Mouse (Mus musculus) liver, embryonic 14.5 days (tissue): ENCODE data around the gene Tcf25. TPM values are rescaled to one million over a fixed set of nuclear protein-coding genes. Genes with fewer than 3 reads are reported as not detected.
"Not testable (repeated sequence)": the region's sequence is repeated elsewhere in the genome, so short reads cannot be mapped to it uniquely, and the experiment has no call there.

Experiments used
- ATAC-seq: fragments of 200-750 bp; cut with Nextera tagmentation; 2 replicates; pipeline ENCODE4 v1.8.0; 2017; ENCODE audit warnings: moderate number of reproducible peaks, mild to moderate bottlenecking, moderate library complexity; ENCODE audit not compliant: insufficient read depth
- DNase-seq, 3 experiments: peaks; one replicate each; pipeline ENCODE4 v3.0.0-alpha.2; 2012 to 2013; ENCODE audit warnings: low read depth in 3 of 3, low spot score in 3 of 3
- H3K27ac ChIP-seq: fragments of 300-500 bp; sonication (generic); 2 replicates; pipeline ENCODE4 v1.5.1; 2014; ENCODE audit warnings: moderate library complexity, mild to moderate bottlenecking, control low read depth, inconsistent platforms
- H3K27me3 ChIP-seq: fragments of 300-500 bp; sonication (generic); 2 replicates; pipeline ENCODE4 v1.6.1; 2014; ENCODE audit warnings: mild to moderate bottlenecking, low read length, moderate library complexity; ENCODE audit not compliant: control insufficient read depth, insufficient read depth
- H3K36me3 ChIP-seq: fragments of 300-500 bp; sonication (generic); replicated peaks from 2 replicates; pipeline ENCODE4 v1.6.1; 2014; ENCODE audit warnings: low read depth; ENCODE audit not compliant: control insufficient read depth, insufficient read depth
- H3K4me1 ChIP-seq, 2 experiments: fragments of 200-500 bp in 1 of 2; fragments of 300-500 bp in 1 of 2; sonication (generic) in 1 of 2; replicated peaks; 2 replicates each; pipeline ENCODE4 v1.6.1; 2012 to 2014; ENCODE audit warnings: antibody characterized with exemption in 1 of 2, inconsistent platforms in 1 of 2, low read length in 1 of 2; ENCODE audit not compliant: control insufficient read depth in 2 of 2, insufficient read depth in 2 of 2
- H3K4me2 ChIP-seq: fragments of 300-500 bp; sonication (generic); 2 replicates; pipeline ENCODE4 v1.6.1; 2014; ENCODE audit warnings: low read depth, mild to moderate bottlenecking, control low read depth, moderate library complexity
- H3K4me3 ChIP-seq, 2 experiments: fragments of 200-500 bp in 1 of 2; fragments of 300-500 bp in 1 of 2; sonication (generic) in 1 of 2; 2 replicates each; pipeline ENCODE4 v1.5.1; 2012 to 2014; ENCODE audit warnings: low read depth in 2 of 2, low read length in 2 of 2, mild to moderate bottlenecking in 2 of 2, control low read depth in 1 of 2, inconsistent platforms in 1 of 2, moderate library complexity in 1 of 2; ENCODE audit not compliant: insufficient read depth in 1 of 2
- H3K9ac ChIP-seq: fragments of 300-500 bp; sonication (generic); replicated peaks from 2 replicates; pipeline ENCODE4 v1.6.1; 2014; ENCODE audit warnings: mild to moderate bottlenecking, control low read depth, moderate library complexity
- H3K9me3 ChIP-seq: fragments of 300-500 bp; sonication (generic); 2 replicates; pipeline ENCODE4 v1.6.1; 2016; ENCODE audit warnings: low read length, mixed read lengths; ENCODE audit not compliant: control insufficient read depth
- CTCF ChIP-seq: IDR thresholded peaks from 2 replicates; pipeline ENCODE4 v1.5.1; 2016; ENCODE audit warnings: antibody characterized with exemption, low read depth, control low read depth
- EP300 ChIP-seq: IDR thresholded peaks from 2 replicates; pipeline ENCODE4 v1.6.1; 2016; ENCODE audit warnings: antibody characterized with exemption, low read depth
- WGBS: fragments of 180-500 bp; shearing (Covaris S2); extraction: QIAGEN DNeasy Blood & Tissue Kit; methylation state at CpG from one replicate; pipeline ENCODE4 v1.1.7; 2014; ENCODE audit not compliant: insufficient replicate concordance; 5-methylcytosine and 5-hydroxymethylcytosine counted together
- polyA plus RNA-seq, 2 experiments: library from polyadenylated mRNA; depleted of rRNA in 1 of 2; stranded (reverse) in 1 of 2; unstranded in 1 of 2; fragments of >200 nt; fragmentation: Nextera tagmentation in 1 of 2; extraction: Ambion mirVana in 1 of 2; gene quantifications; 2 replicates each; pipeline versions ENCODE4 v1.2.1 to v1.2.3; 2012 to 2014

Gene Tcf25
- polyA plus RNA-seq, 2 experiments: 45.6 to 53.1 TPM

- ATAC-seq (no peak), DNase-seq (no peak)
- peaks cover 28% of the 10 kb centered on the region for H3K9me3 ChIP-seq
- 86% methylated on average over 27 of the region's 27 CpGs for WGBS
- no peak overlapping the region for H3K27ac ChIP-seq
- H3K4me1 ChIP-seq: no peaks in the 10 kb centered on the region; a peak in 1 of 4 replicates
- no peak overlapping the region for H3K4me2 ChIP-seq
- TF ChIP-seq EP300: no peak
- H3K27me3 ChIP-seq: no peaks in the 10 kb centered on the region
- no peak overlapping the region for H3K4me3 ChIP-seq
- no peaks in the 10 kb centered on the region for H3K36me3 ChIP-seq
- no peak overlapping the region for H3K9ac ChIP-seq
Observed at GRCm38 (mm10) chr8:123426511-123427509, 53.3 kb downstream of the Tcf25 start.

- DNase-seq: no peak
- 86% methylated on average over 24 of the region's 24 CpGs for WGBS
- peaks cover 34% of the 10 kb centered on the region for H3K9me3 ChIP-seq
Observed at GRCm38 (mm10) chr8:123427639-123428275, 54.2 kb downstream of the Tcf25 start.

GRCm38 (mm10) chr8:123428343-123428893 is 54.9 kb downstream of the Tcf25 start:
- H3K27ac ChIP-seq: no peak overlapping the region
- ATAC-seq (no peak), DNase-seq (no peak)
- H3K9me3 ChIP-seq: peaks cover 34% of the 10 kb centered on the region
- H3K4me3 ChIP-seq: no peak overlapping the region
- no peak for TF ChIP-seq CTCF
- no peak for TF ChIP-seq EP300
- H3K4me1 ChIP-seq: no peaks in the 10 kb centered on the region
- no peak overlapping the region for H3K4me2 ChIP-seq
- H3K27me3 ChIP-seq: no peaks in the 10 kb centered on the region
- no peak overlapping the region for H3K9ac ChIP-seq
- no peaks in the 10 kb centered on the region for H3K36me3 ChIP-seq
- 89% methylated on average over 29 of the region's 29 CpGs for WGBS

More at GRCm38 (mm10) chr8:123427639-123428275, 54.2 kb downstream of the Tcf25 start:
- no peak overlapping the region for H3K4me3 ChIP-seq
- no peaks in the 10 kb centered on the region for H3K27me3 ChIP-seq
- no peak for ATAC-seq
- H3K9ac ChIP-seq: no peak overlapping the region
- H3K4me2 ChIP-seq: no peak overlapping the region
- no peak overlapping the region for H3K27ac ChIP-seq
- H3K36me3 ChIP-seq: no peaks in the 10 kb centered on the region
- no peaks in the 10 kb centered on the region for H3K4me1 ChIP-seq
- TF ChIP-seq CTCF (no peak), EP300 (no peak)

GRCm38 (mm10) chr8:123428939-123429721 is 55.6 kb downstream of the Tcf25 start:
- Histone ChIP-seq H3K9ac (no peak overlapping the region), H3K4me2 (no peak overlapping the region), H3K27ac (no peak overlapping the region), H3K36me3 (no peaks in the 10 kb centered on the region), H3K9me3 (peaks cover 34% of the 10 kb centered on the region), H3K4me3 (no peak overlapping the region), H3K4me1 (no peaks in the 10 kb centered on the region), H3K27me3 (no peaks in the 10 kb centered on the region)
- WGBS: 79% methylated on average over 23 of the region's 23 CpGs
- ATAC-seq (no peak), DNase-seq (no peak)
- TF ChIP-seq EP300: no peak
- TF ChIP-seq CTCF: no peak

GRCm38 (mm10) chr8:123429722-123430013 is 56.1 kb downstream of the Tcf25 start:
- not testable (repeated sequence) for H3K4me3 ChIP-seq

GRCm38 (mm10) chr8:123430936-123431335 is 57.4 kb downstream of the Tcf25 start:
- H3K9me3 ChIP-seq: peaks cover 34% of the 10 kb centered on the region
- H3K4me3 ChIP-seq, DNase-seq, H3K27me3 ChIP-seq, H3K4me2 ChIP-seq, H3K27ac ChIP-seq, H3K4me1 ChIP-seq, ATAC-seq, H3K9ac ChIP-seq, H3K36me3 ChIP-seq: not testable (repeated sequence)
- WGBS: 61% methylated on average over 7 of the region's 8 CpGs

More at GRCm38 (mm10) chr8:123429722-123430013, 56.1 kb downstream of the Tcf25 start:
- H3K4me1 ChIP-seq, H3K36me3 ChIP-seq, H3K27me3 ChIP-seq, ATAC-seq, H3K9ac ChIP-seq, H3K4me2 ChIP-seq, H3K27ac ChIP-seq, DNase-seq: not testable (repeated sequence)
- H3K9me3 ChIP-seq: peaks cover 34% of the 10 kb centered on the region
- WGBS: 88% methylated on average over 15 of the region's 15 CpGs
